Mouse (Mus musculus): ENCODE measurements around the gene Sept7. TPM values are rescaled to one million over a fixed set of nuclear protein-coding genes. Genes with fewer than 3 reads are reported as not detected.
"Not testable (repeated sequence)": the region's sequence is repeated elsewhere in the genome, so short reads cannot be mapped to it uniquely, and the experiment has no call there.

Gene Sept7
- polyA plus RNA-seq, 1 experiment from 2014 or later = 266 TPM

- H3K4me2 ChIP-seq (ENCODE audit: low read depth, low read length) = no peak overlapping the region
- H3K27me3 ChIP-seq (ENCODE audit: control insufficient read depth, insufficient read depth, low read length) = no peaks in the 10 kb centered on the region
- no peak overlapping the region for H3K27ac ChIP-seq (ENCODE audit: low read length)
- no peaks in the 10 kb centered on the region for H3K36me3 ChIP-seq (ENCODE audit: control insufficient read depth, insufficient read depth, low read length)
- H3K9me3 ChIP-seq (replicated peaks; ENCODE audit: control insufficient read depth, low read length) = no peaks in the 10 kb centered on the region
- no peaks in the 10 kb centered on the region for H3K4me1 ChIP-seq (ENCODE audit: control insufficient read depth, insufficient read depth, low read length)
- no peak overlapping the region for H3K4me3 ChIP-seq (replicated peaks; ENCODE audit: low read length)
- no peak for ATAC-seq (ENCODE audit: insufficient read depth, low FRiP score)
- WGBS = 78% methylated on average over 6 of the region's 6 CpGs
- no peak overlapping the region for H3K9ac ChIP-seq (ENCODE audit: low read length)
Observed at GRCm38 (mm10) chr9:25229740-25230139, 22.5 kb upstream of the Sept7 start.

- H3K36me3 ChIP-seq (ENCODE audit: control insufficient read depth, insufficient read depth, low read length) = no peaks in the 10 kb centered on the region
- no peak overlapping the region for H3K4me2 ChIP-seq (ENCODE audit: low read depth, low read length)
- no peak overlapping the region for H3K27ac ChIP-seq (ENCODE audit: low read length)
- H3K27me3 ChIP-seq (ENCODE audit: control insufficient read depth, insufficient read depth, low read length) = no peaks in the 10 kb centered on the region
- H3K9me3 ChIP-seq (replicated peaks; ENCODE audit: control insufficient read depth, low read length) = no peaks in the 10 kb centered on the region
- no peaks in the 10 kb centered on the region for H3K4me1 ChIP-seq (ENCODE audit: control insufficient read depth, insufficient read depth, low read length)
- H3K9ac ChIP-seq (ENCODE audit: low read length) = no peak overlapping the region
- H3K4me3 ChIP-seq (replicated peaks; ENCODE audit: low read length) = no peak overlapping the region
- WGBS = 78% methylated on average over 10 of the region's 10 CpGs
- ATAC-seq (ENCODE audit: insufficient read depth, low FRiP score) = no peak
Observed at GRCm38 (mm10) chr9:25230213-25231039, 21.8 kb upstream of the Sept7 start.

GRCm38 (mm10) chr9:25241065-25241464 is 11.2 kb upstream of the Sept7 start:
- H3K27me3 ChIP-seq (ENCODE audit: control insufficient read depth, insufficient read depth, low read length) = no peaks in the 10 kb centered on the region
- no peak overlapping the region for H3K4me3 ChIP-seq (replicated peaks; ENCODE audit: low read length)
- no peak overlapping the region for H3K4me2 ChIP-seq (ENCODE audit: low read depth, low read length)
- no peaks in the 10 kb centered on the region for H3K36me3 ChIP-seq (ENCODE audit: control insufficient read depth, insufficient read depth, low read length)
- H3K27ac ChIP-seq (ENCODE audit: low read length) = no peak overlapping the region
- 54% methylated on average over 3 of the region's 3 CpGs for WGBS
- no peak overlapping the region for H3K9ac ChIP-seq (ENCODE audit: low read length)
- H3K4me1 ChIP-seq (ENCODE audit: control insufficient read depth, insufficient read depth, low read length) = no peaks in the 10 kb centered on the region
- no peaks in the 10 kb centered on the region for H3K9me3 ChIP-seq (replicated peaks; ENCODE audit: control insufficient read depth, low read length)
- no peak for ATAC-seq (ENCODE audit: insufficient read depth, low FRiP score)

- H3K4me3 ChIP-seq (replicated peaks; ENCODE audit: low read length); H3K27ac ChIP-seq (ENCODE audit: low read length); H3K36me3 ChIP-seq (ENCODE audit: control insufficient read depth, insufficient read depth, low read length); H3K9ac ChIP-seq (ENCODE audit: low read length); H3K27me3 ChIP-seq (ENCODE audit: control insufficient read depth, insufficient read depth, low read length); H3K4me2 ChIP-seq (ENCODE audit: low read depth, low read length); H3K4me1 ChIP-seq (ENCODE audit: control insufficient read depth, insufficient read depth, low read length); H3K9me3 ChIP-seq (replicated peaks; ENCODE audit: control insufficient read depth, low read length): not testable (repeated sequence)
- ATAC-seq (ENCODE audit: insufficient read depth, low FRiP score) = 0 out of 2 replicates have a peak, but pooled peaks have one; percentile 56
- 74% methylated on average over 5 of the region's 5 CpGs for WGBS
Observed at GRCm38 (mm10) chr9:25241783-25242182, 10.5 kb upstream of the Sept7 start.

- no peaks in the 10 kb centered on the region for H3K9me3 ChIP-seq (replicated peaks; ENCODE audit: control insufficient read depth, low read length)
- no peak overlapping the region for H3K4me2 ChIP-seq (ENCODE audit: low read depth, low read length)
- H3K36me3 ChIP-seq (ENCODE audit: control insufficient read depth, insufficient read depth, low read length) = no peaks in the 10 kb centered on the region
- ATAC-seq (ENCODE audit: insufficient read depth, low FRiP score) = no peak
- H3K4me1 ChIP-seq (ENCODE audit: control insufficient read depth, insufficient read depth, low read length) = no peaks in the 10 kb centered on the region
- no peaks in the 10 kb centered on the region for H3K27me3 ChIP-seq (ENCODE audit: control insufficient read depth, insufficient read depth, low read length)
- no peak overlapping the region for H3K27ac ChIP-seq (ENCODE audit: low read length)
- 85% methylated on average over 3 of the region's 3 CpGs for WGBS
- H3K9ac ChIP-seq (ENCODE audit: low read length) = no peak overlapping the region
- no peak overlapping the region for H3K4me3 ChIP-seq (replicated peaks; ENCODE audit: low read length)
Observed at GRCm38 (mm10) chr9:25242266-25242665, 10.0 kb upstream of the Sept7 start.

- Histone ChIP-seq H3K9me3 (replicated peaks; ENCODE audit: control insufficient read depth, low read length) (no peaks in the 10 kb centered on the region), H3K4me1 (ENCODE audit: control insufficient read depth, insufficient read depth, low read length) (no peaks in the 10 kb centered on the region), H3K9ac (ENCODE audit: low read length) (no peak overlapping the region), H3K27ac (ENCODE audit: low read length) (no peak overlapping the region), H3K36me3 (ENCODE audit: control insufficient read depth, insufficient read depth, low read length) (no peaks in the 10 kb centered on the region), H3K4me3 (replicated peaks; ENCODE audit: low read length) (no peak overlapping the region), H3K27me3 (ENCODE audit: control insufficient read depth, insufficient read depth, low read length) (no peaks in the 10 kb centered on the region), H3K4me2 (ENCODE audit: low read depth, low read length) (no peak overlapping the region)
- WGBS = 54% methylated on average over 4 of the region's 4 CpGs
- ATAC-seq (ENCODE audit: insufficient read depth, low FRiP score) = no peak
Observed at GRCm38 (mm10) chr9:25243926-25244657, 8.1 kb upstream of the Sept7 start.

- H3K4me1 ChIP-seq (ENCODE audit: control insufficient read depth, insufficient read depth, low read length) = no peaks in the 10 kb centered on the region
- H3K4me3 ChIP-seq (replicated peaks; ENCODE audit: low read length) = no peak overlapping the region
Observed at GRCm38 (mm10) chr9:25245125-25245524, 7.1 kb upstream of the Sept7 start.

GRCm38 (mm10) chr9:25246508-25246907 is 5.7 kb upstream of the Sept7 start:
- Histone ChIP-seq H3K4me2 (ENCODE audit: low read depth, low read length) (no peak overlapping the region), H3K4me1 (ENCODE audit: control insufficient read depth, insufficient read depth, low read length) (no peaks in the 10 kb centered on the region), H3K27ac (ENCODE audit: low read length) (no peak overlapping the region), H3K27me3 (ENCODE audit: control insufficient read depth, insufficient read depth, low read length) (no peaks in the 10 kb centered on the region), H3K4me3 (replicated peaks; ENCODE audit: low read length) (no peak overlapping the region), H3K9me3 (replicated peaks; ENCODE audit: control insufficient read depth, low read length) (no peaks in the 10 kb centered on the region), H3K36me3 (ENCODE audit: control insufficient read depth, insufficient read depth, low read length) (no peaks in the 10 kb centered on the region), H3K9ac (ENCODE audit: low read length) (no peak overlapping the region)
- ATAC-seq (ENCODE audit: insufficient read depth, low FRiP score) = no peak
- WGBS = 85% methylated on average over 3 of the region's 3 CpGs

More at GRCm38 (mm10) chr9:25245125-25245524, 7.1 kb upstream of the Sept7 start:
- WGBS = 74% methylated on average over 4 of the region's 4 CpGs
- H3K4me2 ChIP-seq (ENCODE audit: low read depth, low read length) = no peak overlapping the region
- no peaks in the 10 kb centered on the region for H3K36me3 ChIP-seq (ENCODE audit: control insufficient read depth, insufficient read depth, low read length)
- no peak for ATAC-seq (ENCODE audit: insufficient read depth, low FRiP score)
- H3K9ac ChIP-seq (ENCODE audit: low read length) = no peak overlapping the region
- H3K27me3 ChIP-seq (ENCODE audit: control insufficient read depth, insufficient read depth, low read length) = no peaks in the 10 kb centered on the region
- H3K27ac ChIP-seq (ENCODE audit: low read length) = no peak overlapping the region
- H3K9me3 ChIP-seq (replicated peaks; ENCODE audit: control insufficient read depth, low read length) = no peaks in the 10 kb centered on the region

- WGBS = 5% methylated on average over 6 of the region's 6 CpGs
- peak overlapping the region; percentile 99 for H3K4me3 ChIP-seq (replicated peaks; ENCODE audit: low read length)
- H3K36me3 ChIP-seq (ENCODE audit: control insufficient read depth, insufficient read depth, low read length) = no peaks in the 10 kb centered on the region
- peak overlapping the region; percentile 99 for H3K27ac ChIP-seq (ENCODE audit: low read length)
- peak overlapping the region; percentile 83 for H3K4me2 ChIP-seq (ENCODE audit: low read depth, low read length)
- H3K27me3 ChIP-seq (ENCODE audit: control insufficient read depth, insufficient read depth, low read length) = no peaks in the 10 kb centered on the region
- peak overlapping the region; percentile 92 for H3K9ac ChIP-seq (ENCODE audit: low read length)
- H3K4me1 ChIP-seq (ENCODE audit: control insufficient read depth, insufficient read depth, low read length) = peaks cover 9% of the 10 kb centered on the region
- H3K9me3 ChIP-seq (replicated peaks; ENCODE audit: control insufficient read depth, low read length) = no peaks in the 10 kb centered on the region
- ATAC-seq (ENCODE audit: insufficient read depth, low FRiP score) = no peak
Observed at GRCm38 (mm10) chr9:25251174-25251573, 1.1 kb upstream of the Sept7 start.
